Mouse (Mus musculus) fibroblast of lung, adult 2 months (primary cell): ENCODE data around the gene Tomm34.

Experiments
- DNase-seq: peaks from one replicate; pipeline ENCODE4 v3.0.0-alpha.2; 2011; ENCODE audit warnings: low read depth

Tomm34 gene

GRCm38 (mm10) chr2:164070765-164071436 is at the start of gene Tomm34:
Gene Tomm34 (minus strand): TSS chr2:164071169.
- DNase-seq: peak; percentile 89

- no peak for DNase-seq
Measured at GRCm38 (mm10) chr2:164119503-164119902, 48.5 kb upstream of the Tomm34 start.

- DNase-seq: peak; percentile 82
Measured at GRCm38 (mm10) chr2:164115531-164115930, 44.6 kb upstream of the Tomm34 start.

- DNase-seq: no peak
Measured at GRCm38 (mm10) chr2:164114051-164114450, 43.1 kb upstream of the Tomm34 start.

GRCm38 (mm10) chr2:164111546-164111945 is 40.6 kb upstream of the Tomm34 start:
- DNase-seq: no peak

- DNase-seq: peak; percentile 93
Measured at GRCm38 (mm10) chr2:164108501-164108900, 37.5 kb upstream of the Tomm34 start.

GRCm38 (mm10) chr2:164107125-164107874 is 36.3 kb upstream of the Tomm34 start:
- DNase-seq: no peak

GRCm38 (mm10) chr2:164106287-164107035 is 35.5 kb upstream of the Tomm34 start:
- peak; percentile 93 for DNase-seq

GRCm38 (mm10) chr2:164103501-164103900 is 32.5 kb upstream of the Tomm34 start:
- no peak for DNase-seq

- no peak for DNase-seq
Measured at GRCm38 (mm10) chr2:164102366-164102765, 31.4 kb upstream of the Tomm34 start.

GRCm38 (mm10) chr2:164101936-164102335 is 31.0 kb upstream of the Tomm34 start:
- no peak for DNase-seq

GRCm38 (mm10) chr2:164098603-164099250 is 27.8 kb upstream of the Tomm34 start:
- DNase-seq: no peak

GRCm38 (mm10) chr2:164094152-164094551 is 23.2 kb upstream of the Tomm34 start:
- no peak for DNase-seq

- DNase-seq: no peak
Measured at GRCm38 (mm10) chr2:164089508-164089907, 18.5 kb upstream of the Tomm34 start.

GRCm38 (mm10) chr2:164087416-164088017 is 16.5 kb upstream of the Tomm34 start:
- no peak for DNase-seq

- no peak for DNase-seq
Measured at GRCm38 (mm10) chr2:164084342-164084700, 13.4 kb upstream of the Tomm34 start.

GRCm38 (mm10) chr2:164083609-164084341 is 12.8 kb upstream of the Tomm34 start:
- no peak for DNase-seq

- DNase-seq: no peak
Measured at GRCm38 (mm10) chr2:164082175-164082574, 11.2 kb upstream of the Tomm34 start.

- DNase-seq: no peak
Measured at GRCm38 (mm10) chr2:164081577-164081976, 10.6 kb upstream of the Tomm34 start.

- no peak for DNase-seq
Measured at GRCm38 (mm10) chr2:164079488-164079887, 8.5 kb upstream of the Tomm34 start.

GRCm38 (mm10) chr2:164077875-164078274 is 6.9 kb upstream of the Tomm34 start:
- no peak for DNase-seq
